In genomic region chr16:58521182-58521581, GRCm38 (mm10) we compare ENCODE assay signal across 10 mouse cellular contexts. TPM values are rescaled to one million over a fixed set of nuclear protein-coding genes. Genes with fewer than 3 reads are reported as not detected.
DNase-seq lines count a peak whose midpoint lies in the region; ATAC-seq and TF ChIP-seq lines count a peak whose summit lies in the region.
"Had no signal": no experiment of that assay in that cellular context is flagged by ENCODE, and none has a peak within 500 bp of the region (broad histone marks: within the 10 kb centered on the region; RNA-seq: fewer than 3 reads in every experiment).

No protein-coding gene starts in this region.

- 86% methylated on average over 4 of the region's 4 CpGs for WGBS in hindbrain, postnatal 0 days
- WGBS in hindbrain, embryonic 13.5 days = 81% methylated on average over 4 of the region's 4 CpGs
- 60% methylated on average over 4 of the region's 4 CpGs for WGBS in lung, embryonic 15.5 days
- 33% methylated on average over 4 of the region's 4 CpGs for WGBS in liver, embryonic 12.5 days (ENCODE audit: insufficient replicate concordance)
- 81% methylated on average over 4 of the region's 4 CpGs for WGBS in midbrain, embryonic 15.5 days

- DNase-seq in hindbrain, postnatal 0 days (ENCODE audit: low spot score) = no peak
- DNase-seq in lung, postnatal 25 days (ENCODE audit: low spot score) = no peak
- no peak for DNase-seq in ovary, adult 18-20 months (ENCODE audit: low spot score)
- DNase-seq: cerebellum, postnatal 14 days; thymus, postnatal 25 days had no signal

- H3K27me3 ChIP-seq in hindbrain, postnatal 0 days (ENCODE audit: insufficient read depth, low read length) = no peaks in the 10 kb centered on the region
- H3K27me3 ChIP-seq in hindbrain, embryonic 13.5 days = peaks cover 16% of the 10 kb centered on the region
- H3K27me3 ChIP-seq in lung, embryonic 15.5 days = no peaks in the 10 kb centered on the region
- no peaks in the 10 kb centered on the region for H3K27me3 ChIP-seq in liver, embryonic 12.5 days (replicated peaks)
- no peaks in the 10 kb centered on the region; the same call in 1 of the 2 replicates for H3K27me3 ChIP-seq in midbrain, embryonic 15.5 days (replicated peaks)

- H3K9me3 ChIP-seq in hindbrain, postnatal 0 days (ENCODE audit: low read length) = 0 out of 2 replicates have a peak, but pooled peaks cover 3% of the 10 kb centered on the region
- peaks cover 5% of the 10 kb centered on the region for H3K9me3 ChIP-seq in hindbrain, embryonic 13.5 days
- no peaks in the 10 kb centered on the region for H3K9me3 ChIP-seq in lung, embryonic 15.5 days
- H3K9me3 ChIP-seq in liver, embryonic 12.5 days (replicated peaks) = no peaks in the 10 kb centered on the region
- no peaks in the 10 kb centered on the region; the same call in 1 of the 2 replicates for H3K9me3 ChIP-seq in midbrain, embryonic 15.5 days

- no peaks in the 10 kb centered on the region for H3K36me3 ChIP-seq in hindbrain, postnatal 0 days (ENCODE audit: insufficient read depth, low read length)
- no peaks in the 10 kb centered on the region for H3K36me3 ChIP-seq in hindbrain, embryonic 13.5 days
- no peaks in the 10 kb centered on the region for H3K36me3 ChIP-seq in lung, embryonic 15.5 days
- H3K36me3 ChIP-seq in liver, embryonic 12.5 days = peaks cover 5% of the 10 kb centered on the region; the same call in 1 of the 2 replicates
- no peaks in the 10 kb centered on the region for H3K36me3 ChIP-seq in midbrain, embryonic 15.5 days (replicated peaks)

- H3K4me3 ChIP-seq in hindbrain, postnatal 0 days (ENCODE audit: low read length) = no peak overlapping the region
- H3K4me3 ChIP-seq in hindbrain, embryonic 13.5 days = no peak overlapping the region; the same call in 1 of the 2 replicates
- H3K4me3 ChIP-seq in lung, embryonic 15.5 days = peak overlapping the region; percentile 73; the same call in 1 of the 2 replicates
- H3K4me3 ChIP-seq in liver, embryonic 12.5 days = peak overlapping the region; percentile 81
- H3K4me3 ChIP-seq in midbrain, embryonic 15.5 days = no peak overlapping the region

- TF ChIP-seq CTCF in hindbrain, postnatal 0 days (IDR thresholded peaks at IDR 0.05; ENCODE audit: low read depth) = no peak

- H3K4me2 ChIP-seq in hindbrain, postnatal 0 days (ENCODE audit: low read depth, low read length) = peak overlapping the region; percentile 76; the same call in 1 of the 2 replicates
- H3K4me2 ChIP-seq in hindbrain, embryonic 13.5 days = no peak overlapping the region
- H3K4me2 ChIP-seq in lung, embryonic 15.5 days = peak overlapping the region; percentile 93
- H3K4me2 ChIP-seq in liver, embryonic 12.5 days = peak overlapping the region; percentile 92
- H3K4me2 ChIP-seq in midbrain, embryonic 15.5 days = peak overlapping the region; percentile 94; the same call in 1 of the 2 replicates

- H3K27ac ChIP-seq in hindbrain, postnatal 0 days = no peak overlapping the region
- H3K27ac ChIP-seq in hindbrain, embryonic 13.5 days = no peak overlapping the region
- H3K27ac ChIP-seq in lung, embryonic 15.5 days = no peak overlapping the region
- H3K27ac ChIP-seq in liver, embryonic 12.5 days = peak overlapping the region; percentile 92
- no peak overlapping the region for H3K27ac ChIP-seq in midbrain, embryonic 15.5 days

- H3K9ac ChIP-seq in hindbrain, postnatal 0 days (replicated peaks; ENCODE audit: low read length) = no peak overlapping the region
- no peak overlapping the region for H3K9ac ChIP-seq in hindbrain, embryonic 13.5 days
- H3K9ac ChIP-seq in lung, embryonic 15.5 days = no peak overlapping the region
- H3K9ac ChIP-seq in liver, embryonic 12.5 days = peak overlapping the region; percentile 92
- H3K9ac ChIP-seq in midbrain, embryonic 15.5 days = no peak overlapping the region

- no peaks in the 10 kb centered on the region for H3K4me1 ChIP-seq in hindbrain, postnatal 0 days (ENCODE audit: insufficient read depth, low read length)
- peaks cover 5% of the 10 kb centered on the region; the same call in 1 of the 2 replicates for H3K4me1 ChIP-seq in hindbrain, embryonic 13.5 days (replicated peaks)
- H3K4me1 ChIP-seq in lung, embryonic 15.5 days = no peaks in the 10 kb centered on the region
- H3K4me1 ChIP-seq in liver, embryonic 12.5 days = peaks cover 82% of the 10 kb centered on the region
- H3K4me1 ChIP-seq in midbrain, embryonic 15.5 days = peaks cover 7% of the 10 kb centered on the region

- ATAC-seq in hindbrain, postnatal 0 days = no peak
- no peak for ATAC-seq in hindbrain, embryonic 13.5 days (ENCODE audit: low FRiP score)
- no peak for ATAC-seq in lung, embryonic 15.5 days (ENCODE audit: borderline replicate concordance, extremely low read depth, low FRiP score, low TSS enrichment)
- ATAC-seq in liver, embryonic 12.5 days = no peak
- no peak for ATAC-seq in midbrain, embryonic 15.5 days (replicated peaks)
- ATAC-seq: activated CD4-positive, CD25-positive, alpha-beta regulatory T cell, adult 4 months had no signal

RNA-seq across cellular contexts. Expression of gene St3gal6, which starts 2.9 kb away (rescaled TPM):
- 4.4 and 10.8 TPM in 2 replicates for total RNA-seq in hindbrain, postnatal 0 days (2014; rRNA removed)
- polyA plus RNA-seq in hindbrain, postnatal 0 days (2015; fragmentation: Nextera tagmentation; extraction: Ambion mirVana) = 18.5 and 20.5 TPM in 2 replicates
- 9.5 and 12.7 TPM in 2 replicates for polyA plus RNA-seq in hindbrain, embryonic 13.5 days (2015; fragmentation: Nextera tagmentation; extraction: Ambion mirVana)
- 27.3 and 29.7 TPM in 2 replicates for polyA plus RNA-seq in lung, embryonic 15.5 days (2015; fragmentation: Nextera tagmentation; extraction: Ambion mirVana)
- 60.1 TPM in 2 replicates for polyA plus RNA-seq in liver, embryonic 12.5 days (2016; fragmentation: Nextera tagmentation; extraction: Ambion mirVana)
- 12.1 and 13.6 TPM in 2 replicates for polyA plus RNA-seq in midbrain, embryonic 15.5 days (2015; fragmentation: Nextera tagmentation; extraction: Ambion mirVana)

Comparison
In these comparisons a context has a peak if more than half of its experiments do, and no peak if none do; other contexts are left out.
1. H3K4me3 ChIP-seq: peak in lung, embryonic 15.5 days (single experiment) and liver, embryonic 12.5 days (single experiment); none in hindbrain, postnatal 0 days (single experiment), hindbrain, embryonic 13.5 days (single experiment) and midbrain, embryonic 15.5 days (single experiment).